Mouse (Mus musculus) liver, adult (tissue): ENCODE data around the gene Tbl2.

Source experiments
- GATA4 ChIP-seq: IDR thresholded peaks from 2 replicates; pipeline ENCODE4 v1.6.1; 2014; ENCODE audit warnings: mild to moderate bottlenecking, low read length; ENCODE audit not compliant: insufficient replicate concordance

Tbl2 gene

GRCm38 (mm10) chr5:135134534-135134933 lies 14.9 kb upstream of the Tbl2 start:
- no peak for TF ChIP-seq GATA4

DNA sequence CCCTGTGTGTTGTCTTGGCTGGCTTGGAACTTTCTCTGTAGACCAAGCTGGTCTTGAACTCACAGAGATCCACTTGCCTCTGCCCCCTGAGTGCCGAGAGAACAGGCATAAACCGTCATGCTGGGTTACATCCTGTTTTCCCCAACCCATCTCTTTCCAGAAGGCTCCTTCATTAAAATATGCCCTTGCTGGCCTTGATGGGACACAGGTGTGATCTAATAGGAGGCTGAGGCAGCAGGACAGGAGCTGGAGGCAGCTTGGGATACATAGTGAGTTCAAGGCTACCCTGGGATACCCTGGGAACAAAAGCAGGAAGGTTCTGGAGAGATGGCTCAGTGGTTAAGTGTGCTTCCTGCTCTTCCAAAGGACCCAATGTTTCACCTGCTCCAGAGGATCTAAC lies 9.6 kb upstream of the Tbl2 start:
- no peak for TF ChIP-seq GATA4

DNA sequence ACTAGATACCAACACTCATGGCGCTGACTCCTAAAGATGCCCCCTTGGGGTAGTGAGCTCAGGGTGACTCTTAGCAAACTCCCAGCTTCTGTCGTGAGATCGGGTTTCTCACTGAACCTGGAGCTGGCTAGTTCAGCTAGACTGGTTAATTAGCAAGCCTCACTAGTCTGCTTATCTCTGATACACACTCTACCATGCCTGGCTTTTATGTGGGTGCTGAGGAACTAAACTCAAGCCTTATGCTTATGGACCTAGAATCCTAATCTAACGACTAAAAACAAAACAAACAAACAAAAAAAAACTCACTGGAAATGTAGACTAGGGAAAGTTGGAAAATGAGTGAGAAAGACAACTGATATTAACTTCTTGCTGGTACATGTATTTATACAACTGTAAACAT lies 5.0 kb upstream of the Tbl2 start:
- TF ChIP-seq GATA4: no peak

GRCm38 (mm10) chr5:135145532-135145931 lies 3.9 kb upstream of the Tbl2 start:
- no peak for TF ChIP-seq GATA4

GRCm38 (mm10) chr5:135145955-135146354 lies 3.5 kb upstream of the Tbl2 start:
- TF ChIP-seq GATA4: no peak

- no peak for TF ChIP-seq GATA4
Measured at GRCm38 (mm10) chr5:135148715-135149052, 773 bp upstream of the Tbl2 start.

DNA sequence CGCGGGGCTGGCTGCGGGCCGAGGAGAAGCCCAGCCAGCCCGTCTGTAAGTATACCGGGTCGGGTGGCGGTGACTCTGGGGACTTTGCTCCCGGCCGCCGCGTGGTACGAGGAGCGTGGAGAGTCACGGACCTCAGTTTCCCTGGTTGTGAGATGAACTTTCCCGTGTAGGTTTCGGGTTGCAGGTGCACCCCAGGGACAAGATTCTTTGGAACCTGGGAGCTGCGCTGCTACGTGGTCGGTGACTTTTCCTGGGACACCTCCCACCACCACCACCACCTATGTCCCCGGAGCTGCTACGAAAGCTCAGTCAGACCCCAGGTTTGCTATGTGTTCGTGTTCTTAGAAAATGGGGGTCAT lies 342 bp downstream of the Tbl2 start:
- no peak for TF ChIP-seq GATA4

DNA sequence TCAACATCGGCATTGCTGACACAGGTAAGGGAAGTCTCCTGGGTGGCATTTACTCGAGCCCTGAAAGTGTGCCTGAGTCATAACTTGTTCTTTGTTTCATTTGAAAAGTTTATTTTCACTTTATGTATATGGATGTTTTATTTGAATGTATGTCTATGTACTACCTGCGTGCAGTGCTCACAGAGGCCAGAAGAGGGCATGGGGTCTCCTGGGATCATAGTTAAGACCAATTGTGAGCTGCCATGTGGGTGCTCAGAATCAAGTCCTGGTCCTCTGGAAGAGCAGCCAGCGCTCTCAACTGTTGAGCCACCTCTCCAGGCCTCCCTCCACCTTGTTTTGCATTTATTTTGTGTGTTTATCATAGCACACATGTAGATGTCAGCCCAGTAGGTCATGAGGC lies 7.0 kb downstream of the Tbl2 start:
- no peak for TF ChIP-seq GATA4

DNA sequence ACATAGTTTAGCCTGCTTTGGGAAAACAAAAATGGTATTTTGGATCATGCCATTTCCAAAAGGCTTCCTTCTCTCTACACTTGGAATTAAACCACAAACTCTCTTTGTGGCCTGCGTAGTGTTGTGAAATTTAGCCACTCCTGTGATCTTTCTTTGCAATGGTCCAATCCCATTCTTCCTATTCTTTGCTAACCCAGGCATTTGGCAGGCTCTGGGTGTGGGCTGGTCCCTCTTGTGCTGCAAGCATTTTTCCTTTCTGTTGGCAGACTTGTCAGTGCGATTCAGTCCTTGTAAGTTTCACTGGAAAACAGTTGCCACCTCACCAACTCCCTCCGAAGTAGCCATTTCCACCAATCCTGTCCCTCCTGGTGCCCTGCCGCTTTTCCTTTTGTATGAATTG lies 11.8 kb downstream of the Tbl2 start:
- no peak for TF ChIP-seq GATA4

DNA sequence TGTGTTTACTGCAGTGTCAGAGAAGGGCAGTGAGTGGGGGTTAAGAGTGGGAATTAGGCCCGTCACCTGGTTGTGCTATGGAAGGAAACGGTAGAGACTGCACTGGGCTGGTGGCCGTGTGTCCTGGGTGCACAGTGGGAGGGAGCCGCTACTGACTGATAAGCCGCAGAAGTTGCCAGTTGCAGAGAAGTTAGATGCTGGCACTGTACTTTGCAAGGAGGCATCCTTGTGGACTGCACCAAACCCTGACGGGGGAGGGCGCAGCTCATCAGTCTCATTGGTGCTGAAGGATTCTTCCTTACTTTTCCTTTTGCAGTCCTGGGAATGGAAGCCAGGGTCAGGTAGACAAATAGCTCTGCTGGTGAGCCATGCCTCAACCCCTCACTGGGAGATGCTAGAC lies 12.2 kb downstream of the Tbl2 start:
- no peak for TF ChIP-seq GATA4

DNA sequence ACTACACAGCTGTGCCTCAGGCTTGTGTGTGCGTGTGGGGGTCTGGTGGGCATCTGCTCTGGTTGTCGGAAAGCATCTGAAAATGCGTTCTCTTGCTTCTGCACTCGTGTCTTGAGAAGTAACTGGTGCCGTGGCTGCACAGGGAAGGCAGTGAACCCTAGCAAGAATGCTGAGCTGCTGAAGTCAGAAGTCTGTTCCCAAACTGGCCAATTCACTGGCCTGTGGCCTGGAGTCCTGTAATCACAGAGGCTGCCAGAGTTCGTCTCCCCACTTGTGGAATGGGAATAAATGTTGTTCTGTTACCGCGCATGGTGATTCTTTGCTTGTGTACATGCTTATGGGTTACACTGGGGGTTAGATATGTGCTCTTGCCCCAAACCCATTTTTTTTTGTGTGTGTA lies 12.9 kb downstream of the Tbl2 start:
- no peak for TF ChIP-seq GATA4

DNA sequence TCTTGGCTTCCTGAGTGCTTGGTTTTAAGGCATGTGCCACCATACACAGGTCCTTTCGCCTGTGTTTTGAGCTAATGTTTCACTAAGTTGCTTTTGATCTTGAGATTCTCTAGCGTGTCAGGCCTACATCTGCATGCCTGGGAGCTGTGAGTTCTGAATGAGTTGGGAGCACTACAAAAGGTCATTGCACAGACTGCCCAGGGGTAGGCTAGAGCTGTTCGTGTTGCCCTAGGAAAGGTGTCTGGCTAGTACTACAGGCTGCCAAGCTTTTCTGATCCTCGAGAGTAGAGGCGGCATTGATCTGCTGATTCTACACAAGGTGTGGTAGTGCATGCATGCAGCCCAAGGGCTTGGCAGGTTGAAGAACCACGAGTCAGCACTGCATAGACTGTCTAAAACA lies 13.4 kb downstream of the Tbl2 start:
- no peak for TF ChIP-seq GATA4

GRCm38 (mm10) chr5:135166909-135167308 lies 17.5 kb downstream of the Tbl2 start:
- no peak for TF ChIP-seq GATA4

DNA sequence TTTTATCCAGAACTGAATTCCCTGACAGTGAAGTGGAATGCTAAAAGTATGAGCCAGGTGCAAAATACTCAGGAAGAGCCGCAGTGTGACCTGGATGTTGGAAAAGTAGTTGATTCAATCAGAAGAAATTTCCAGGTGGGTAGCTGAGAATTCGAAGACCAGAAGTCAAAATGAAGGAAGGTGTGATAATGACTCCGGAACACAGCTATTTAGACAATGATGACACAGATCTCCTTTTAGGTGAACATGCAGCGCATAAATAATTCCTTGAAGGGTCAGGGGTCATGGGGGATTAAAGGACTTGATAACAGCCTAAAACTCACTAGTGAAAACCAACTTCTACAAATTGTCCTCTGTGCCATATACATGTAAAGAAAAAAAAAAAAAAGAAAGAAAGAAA lies 18.0 kb downstream of the Tbl2 start:
- TF ChIP-seq GATA4: no peak

- no peak for TF ChIP-seq GATA4
Measured at GRCm38 (mm10) chr5:135168063-135169062, 18.9 kb downstream of the Tbl2 start, which contains the start of gene Bcl7b. Bcl7b (plus strand) TSS chr5:135168283.

GRCm38 (mm10) chr5:135169479-135169878 lies 20.0 kb downstream of the Tbl2 start:
- no peak for TF ChIP-seq GATA4

DNA sequence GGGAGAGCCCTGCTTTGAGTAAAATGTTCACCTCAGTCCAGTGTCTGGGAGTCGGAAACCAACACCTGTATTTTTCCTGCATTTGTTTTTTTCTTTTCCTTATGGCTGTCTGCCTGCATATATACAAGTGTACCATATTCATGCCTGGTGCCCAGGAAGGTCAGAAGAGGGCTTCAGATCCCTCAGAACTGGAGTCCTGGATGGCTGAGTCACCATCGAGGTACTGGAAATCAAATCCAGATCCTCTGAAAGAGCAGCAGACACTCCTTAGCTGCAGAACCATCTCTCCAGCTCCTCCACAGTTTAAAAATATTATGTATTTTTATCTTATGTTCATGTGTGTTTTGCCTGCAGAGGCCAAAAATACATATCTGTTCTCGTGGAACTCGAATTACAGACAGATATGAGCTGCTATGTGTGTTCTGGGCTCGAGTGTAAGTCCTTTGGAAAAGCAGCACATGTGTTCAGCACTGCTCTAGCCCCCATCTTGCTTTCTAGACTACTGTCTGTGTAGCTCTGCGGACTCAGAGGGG lies 22.3 kb downstream of the Tbl2 start:
- TF ChIP-seq GATA4: no peak
